8 mouse cellular contexts compared by ENCODE assay signal in genomic region chr1:120171819-120172521, GRCm38 (mm10). TPM values are rescaled to one million over a fixed set of nuclear protein-coding genes. Genes with fewer than 3 reads are reported as not detected.
A peak's percentile ranks its signal among the peaks of the same experiment; 100 is the strongest.
DNase-seq lines count a peak whose midpoint lies in the region; ATAC-seq and TF ChIP-seq lines count a peak whose summit lies in the region.

No protein-coding gene starts in this region.

- 55% methylated on average over 5 of the region's 5 CpGs for WGBS in heart, embryonic 12.5 days
- WGBS in hindbrain, postnatal 0 days = 40% methylated on average over 5 of the region's 5 CpGs

- no peak overlapping the region for H3K27ac ChIP-seq in heart, embryonic 12.5 days (ENCODE audit: poor library complexity, severe bottlenecking)
- no peak overlapping the region for H3K27ac ChIP-seq in hindbrain, postnatal 0 days

- no peaks in the 10 kb centered on the region for H3K27me3 ChIP-seq in heart, embryonic 12.5 days (replicated peaks)
- no peaks in the 10 kb centered on the region for H3K27me3 ChIP-seq in E14TG2a.4 (ENCODE audit: insufficient read depth, low read length)
- no peaks in the 10 kb centered on the region for H3K27me3 ChIP-seq in hindbrain, postnatal 0 days (ENCODE audit: insufficient read depth, low read length)

- intact Hi-C loops in heart, postnatal 10 days (cut with DNase I) = loop anchor here (2.0 to 5.0 kb wide), 2 partner anchors 295 to 377 kb away; no protein-coding TSS in a partner anchor

- ATAC-seq in heart, embryonic 12.5 days (ENCODE audit: insufficient number of reproducible peaks, low FRiP score) = no peak
- ATAC-seq in hindbrain, postnatal 0 days = peak; percentile 65

- no peak overlapping the region for H3K4me3 ChIP-seq in heart, embryonic 12.5 days
- no peak overlapping the region for H3K4me3 ChIP-seq in E14TG2a.4 (replicated peaks; ENCODE audit: low read length)
- H3K4me3 ChIP-seq in hindbrain, postnatal 0 days (ENCODE audit: low read length) = no peak overlapping the region

- H3K4me2 ChIP-seq in heart, embryonic 12.5 days = no peak overlapping the region
- H3K4me2 ChIP-seq in hindbrain, postnatal 0 days (ENCODE audit: low read depth, low read length) = no peak overlapping the region

- no peaks in the 10 kb centered on the region for H3K36me3 ChIP-seq in heart, embryonic 12.5 days
- H3K36me3 ChIP-seq in E14TG2a.4 (ENCODE audit: insufficient read depth, low read length) = no peaks in the 10 kb centered on the region
- no peaks in the 10 kb centered on the region for H3K36me3 ChIP-seq in hindbrain, postnatal 0 days (ENCODE audit: insufficient read depth, low read length)

- no peaks in the 10 kb centered on the region for H3K9me3 ChIP-seq in heart, embryonic 12.5 days (replicated peaks)
- H3K9me3 ChIP-seq in E14TG2a.4 (ENCODE audit: low read length) = no peaks in the 10 kb centered on the region
- H3K9me3 ChIP-seq in hindbrain, postnatal 0 days (ENCODE audit: low read length) = no peaks in the 10 kb centered on the region

- H3K9ac ChIP-seq in heart, embryonic 12.5 days = no peak overlapping the region
- H3K9ac ChIP-seq in hindbrain, postnatal 0 days (replicated peaks; ENCODE audit: low read length) = no peak overlapping the region

- DNase-seq in heart, postnatal 10 days = peak; percentile 17 to 43
- peak; percentile 6 for DNase-seq in c-Kit-positive CD71-positive TER-119-positive erythroid progenitor cells, embryonic 14.5 days (ENCODE audit: low spot score)
- peak; percentile 74 for DNase-seq in hindbrain, postnatal 0 days (ENCODE audit: low spot score)
- peak; percentile 5 for DNase-seq in lung, postnatal 14 days
- DNase-seq in testis, postnatal 14 days (ENCODE audit: low spot score) = no peak
- DNase-seq in adrenal gland, adult 2 months = no peak

- peaks cover 15% of the 10 kb centered on the region for H3K4me1 ChIP-seq in heart, embryonic 12.5 days (replicated peaks)
- H3K4me1 ChIP-seq in E14TG2a.4 (replicated peaks; ENCODE audit: low read depth, low read length) = no peaks in the 10 kb centered on the region
- no peaks in the 10 kb centered on the region for H3K4me1 ChIP-seq in hindbrain, postnatal 0 days (ENCODE audit: insufficient read depth, low read length)

- TF ChIP-seq CTCF in E14TG2a.4 (conservative IDR thresholded peaks at IDR 0.05; ENCODE audit: low read length) = peak; percentile 29
- peak; percentile 90 for TF ChIP-seq CTCF in hindbrain, postnatal 0 days (IDR thresholded peaks at IDR 0.05; ENCODE audit: low read depth)

RNA-seq across cellular contexts. Expression of gene 3110009E18Rik, which starts 51.0 kb away (rescaled TPM):
- total RNA-seq in heart, postnatal 10 days (2021) = 1 to 10 TPM; 4.5 to 7.0 TPM
- 11.8 and 14.1 TPM in 2 replicates for polyA plus RNA-seq in heart, embryonic 12.5 days (2016; fragmentation: Nextera tagmentation; extraction: Ambion mirVana)
- total RNA-seq in hindbrain, postnatal 0 days (2014; rRNA removed) = 2.2 and 2.5 TPM in 2 replicates
- 10.7 and 15.2 TPM in 2 replicates for polyA plus RNA-seq in hindbrain, postnatal 0 days (2015; fragmentation: Nextera tagmentation; extraction: Ambion mirVana)
- 10 to 100 TPM; 11.7 to 12.2 TPM for total RNA-seq in adrenal gland, adult 2 months (2021)
- polyA plus RNA-seq in adrenal gland, adult 2 months (2012; rRNA removed) = 0.59 and 0.68 TPM in 2 replicates

RNA-seq across cellular contexts. Expression of gene Dbi, which starts 51.1 kb away (rescaled TPM):
- total RNA-seq in heart, postnatal 10 days (2021) = 100 to 1,000 TPM; 424 to 472 TPM
- 655 and 695 TPM in 2 replicates for polyA plus RNA-seq in heart, embryonic 12.5 days (2016; fragmentation: Nextera tagmentation; extraction: Ambion mirVana)
- 529 and 602 TPM in 2 replicates for total RNA-seq in hindbrain, postnatal 0 days (2014; rRNA removed)
- polyA plus RNA-seq in hindbrain, postnatal 0 days (2015; fragmentation: Nextera tagmentation; extraction: Ambion mirVana) = 2,773 and 3,206 TPM in 2 replicates
- 1,000 to 10,000 TPM; 1,195 to 1,389 TPM for total RNA-seq in adrenal gland, adult 2 months (2021)
- polyA plus RNA-seq in adrenal gland, adult 2 months (2012; rRNA removed) = 375 and 512 TPM in 2 replicates

Comparison
In these comparisons a context has a peak if more than half of its experiments do, and no peak if none do; other contexts are left out.
1. DNase-seq: peak in heart, postnatal 10 days (2 of 2), c-Kit-positive CD71-positive TER-119-positive erythroid progenitor cells, embryonic 14.5 days (single experiment), hindbrain, postnatal 0 days (single experiment) and lung, postnatal 14 days (single experiment); none in testis, postnatal 14 days (single experiment) and adrenal gland, adult 2 months (single experiment).